Mouse (Mus musculus): ENCODE results near the gene Gm20422.

Gm20422 gene

DNA sequence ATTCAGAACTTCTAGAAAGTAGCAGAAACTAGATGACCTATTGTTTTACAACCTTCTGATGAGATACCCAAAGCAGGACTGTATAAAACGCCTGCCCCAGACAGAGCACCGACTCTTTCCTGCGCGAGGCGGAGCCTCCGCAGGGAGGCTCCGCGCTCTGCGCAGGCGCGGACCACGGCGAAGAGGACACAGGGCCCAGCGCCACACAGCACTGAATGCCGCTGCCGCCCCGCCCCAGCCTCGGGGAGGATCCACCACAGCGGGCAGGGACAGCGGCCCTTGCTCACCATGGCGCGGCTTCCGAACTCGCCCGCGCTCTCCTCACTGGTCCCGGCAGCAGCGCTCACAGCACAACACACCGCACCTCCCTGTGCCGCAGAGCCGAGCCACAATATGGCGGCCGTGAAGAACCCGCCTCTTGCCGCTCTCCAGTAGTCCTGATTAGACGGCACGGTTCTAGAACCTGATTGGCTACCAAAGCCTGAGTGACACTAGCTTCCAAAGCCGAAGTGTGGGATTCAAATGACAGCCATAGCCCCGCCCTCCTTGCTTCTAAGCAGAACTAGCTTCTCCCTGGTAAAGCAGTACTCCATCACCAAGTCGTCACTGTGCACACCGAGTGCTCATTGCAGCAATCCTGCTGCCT is at the start of gene Gm20422:
TSS of gene Gm20422 (minus strand) at position 384 of the 646 bp plus-strand sequence.
- DNase-seq (ENCODE audit: low read depth, low spot score), result peak; percentile 91

DNA sequence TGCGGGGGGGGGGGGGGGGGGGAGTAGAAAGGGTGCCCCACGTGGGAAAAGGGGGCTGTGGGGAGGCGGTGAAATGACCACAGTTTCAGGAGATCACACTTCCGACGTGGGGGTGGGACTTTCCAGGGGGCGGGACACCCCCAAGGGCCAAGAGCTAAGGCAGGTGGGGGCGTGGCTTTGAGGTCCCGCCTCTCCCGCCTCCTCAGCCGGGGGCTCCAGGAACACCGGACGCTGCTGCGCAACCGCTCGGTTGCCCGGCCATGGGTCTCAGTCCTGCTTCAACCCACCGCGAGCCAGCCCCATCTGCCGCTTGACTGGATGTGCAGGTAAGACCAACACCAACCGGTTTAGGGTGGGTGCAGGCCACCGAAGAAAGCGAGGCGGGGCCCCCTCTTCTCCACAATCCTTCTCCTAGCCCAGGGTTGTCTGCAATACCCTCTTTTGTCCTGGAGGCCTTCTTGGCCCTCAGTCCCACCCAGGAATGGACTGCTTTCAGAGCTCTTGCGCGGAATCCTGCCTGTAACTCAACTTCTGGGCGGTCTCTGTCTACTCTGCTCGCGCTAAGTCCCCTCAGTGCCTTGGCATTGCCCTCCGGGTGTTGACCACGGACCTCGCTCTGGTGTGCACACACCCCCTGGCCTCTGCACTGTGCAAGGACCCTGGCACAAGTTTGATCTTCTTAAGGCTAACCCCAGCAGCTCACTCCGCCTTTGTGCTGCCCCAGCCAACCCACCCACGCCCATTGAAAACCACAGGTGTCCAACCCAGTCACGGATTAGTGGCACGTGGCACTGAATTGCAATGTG is 47.9 kb upstream of the Gm20422 start, which contains the start of gene Lpar2:
TSS of gene Lpar2 (plus strand) at position 44 of the 806 bp plus-strand sequence.
- DNase-seq (ENCODE audit: low read depth, low spot score), result peak; percentile 24

DNA sequence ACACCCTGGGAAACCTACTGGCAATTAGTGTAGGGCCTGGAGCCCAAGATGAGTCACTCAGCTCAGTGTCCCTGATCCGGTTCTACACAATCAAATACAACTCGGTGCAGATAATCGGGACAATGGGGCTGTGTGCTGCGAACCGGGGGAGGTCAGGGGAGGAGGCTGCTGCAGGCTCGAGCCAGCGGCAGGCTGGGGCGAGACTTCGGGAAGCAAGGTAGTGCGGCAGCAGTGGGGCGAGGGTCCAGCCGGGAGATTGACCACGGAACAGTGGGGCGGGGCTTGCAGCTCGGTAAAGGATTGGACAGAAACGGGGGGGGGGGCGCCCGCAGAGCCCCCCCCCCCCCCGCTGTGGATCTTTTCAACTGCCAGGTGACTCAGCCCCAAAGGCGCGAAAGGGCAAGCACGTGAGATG is 47.3 kb upstream of the Gm20422 start:
- peak; percentile 5 for DNase-seq (ENCODE audit: low read depth, low spot score)

DNA sequence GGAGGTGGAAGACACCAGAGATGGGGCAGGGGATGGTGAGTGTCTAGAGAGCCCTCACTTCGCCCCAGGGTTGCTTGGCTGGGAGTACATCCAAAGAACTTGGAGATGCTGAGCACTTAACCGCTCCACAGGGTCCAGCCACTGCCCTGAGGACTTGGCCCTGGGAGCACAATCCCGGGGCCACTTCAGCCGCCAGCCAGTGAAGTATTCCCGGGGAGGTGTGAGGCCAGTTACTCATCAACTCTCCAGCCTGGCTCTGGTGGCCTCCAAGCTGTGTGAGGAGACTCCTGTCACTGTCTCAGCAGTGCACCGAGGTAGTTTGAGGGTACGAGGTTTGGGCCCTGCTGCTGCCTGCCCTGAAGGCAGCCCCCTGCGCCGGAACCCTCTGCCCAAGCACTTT is 45.8 kb upstream of the Gm20422 start:
- DNase-seq (ENCODE audit: low read depth, low spot score), result no peak

DNA sequence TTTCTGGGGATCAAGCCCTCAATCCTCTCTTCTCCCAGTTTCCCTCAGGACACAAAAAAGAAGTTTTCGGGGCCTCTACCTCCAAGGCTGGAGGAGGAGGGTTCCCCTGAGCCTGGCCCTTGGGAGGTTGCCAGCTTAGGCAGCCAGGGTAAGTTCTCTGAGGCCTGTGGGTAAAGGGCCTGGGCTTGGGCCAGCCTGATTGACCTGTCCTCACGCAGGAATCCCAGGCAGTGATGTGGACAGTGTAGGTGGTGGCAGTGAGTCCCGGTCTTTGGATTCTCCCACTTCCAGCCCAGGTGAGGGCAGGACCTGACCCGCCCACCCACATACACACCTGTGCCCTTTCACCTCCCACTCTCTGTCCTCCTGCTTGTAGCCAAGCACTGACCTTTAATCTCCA is 40.7 kb upstream of the Gm20422 start:
- DNase-seq (ENCODE audit: low read depth, low spot score), result no peak

DNA sequence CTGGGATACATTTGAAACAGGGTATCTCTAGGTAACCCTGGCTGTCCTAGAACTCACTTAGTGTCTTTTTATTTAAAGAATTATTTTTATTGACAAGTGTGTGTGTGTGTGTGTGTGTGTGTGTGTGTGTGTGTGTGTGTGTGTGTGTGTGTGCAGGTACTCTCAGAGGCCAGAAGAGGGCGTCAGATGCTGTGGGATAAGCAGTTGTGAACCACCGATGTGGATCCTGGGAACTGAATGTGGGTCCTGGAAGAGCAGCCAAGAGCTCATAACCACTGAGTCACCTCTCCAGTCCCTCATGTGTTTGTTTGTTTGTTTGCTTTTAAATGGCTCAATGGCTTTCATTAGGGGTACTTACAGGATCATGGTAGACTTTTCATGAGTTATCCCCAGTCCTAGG is 40.2 kb upstream of the Gm20422 start:
- DNase-seq (ENCODE audit: low read depth, low spot score), result no peak

DNA sequence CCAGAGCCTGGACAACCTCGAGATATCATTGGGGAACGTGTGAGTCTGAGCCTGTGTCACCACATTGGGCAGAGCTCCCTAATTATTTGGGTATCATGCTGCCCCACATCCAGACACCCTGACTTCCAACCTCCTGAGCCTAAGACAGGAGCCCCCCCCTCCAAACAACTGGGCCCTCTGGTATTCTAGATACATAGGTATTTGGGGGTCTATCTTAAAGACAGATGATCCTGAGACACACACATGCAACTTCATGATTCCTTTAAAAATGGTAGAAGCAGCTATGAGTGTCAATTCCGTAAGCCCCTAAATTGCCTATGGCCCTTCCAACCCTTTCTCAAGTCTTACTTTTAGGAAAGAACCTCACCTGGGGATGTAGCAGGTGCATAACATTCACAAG is 35.1 kb upstream of the Gm20422 start:
- no peak for DNase-seq (ENCODE audit: low read depth, low spot score)

DNA sequence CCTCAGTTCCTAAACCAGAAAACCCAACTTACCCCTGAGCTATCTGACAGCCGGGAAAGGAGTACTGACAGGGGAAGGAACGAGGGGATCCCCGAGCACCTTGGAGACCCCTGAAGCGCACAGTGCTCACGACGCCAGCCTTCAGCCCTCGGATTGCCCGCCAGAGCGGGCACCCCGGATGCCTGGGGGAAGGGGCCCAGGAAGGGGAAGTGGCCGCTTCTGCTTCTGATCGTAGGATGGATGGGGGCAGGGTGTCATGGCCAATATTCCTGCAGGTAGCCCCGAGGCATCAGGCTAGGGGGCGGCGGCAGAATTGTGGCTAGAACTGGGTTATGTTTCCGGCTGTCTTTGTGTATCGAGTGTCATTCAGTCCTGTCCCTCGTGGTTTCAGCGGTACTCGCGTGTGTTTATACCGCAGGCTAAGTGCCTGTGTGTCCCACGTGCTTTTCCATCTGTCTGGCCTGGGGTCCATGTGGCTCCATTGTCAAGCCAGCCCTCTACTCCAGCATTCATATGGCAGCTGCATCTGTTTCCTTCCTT is 34.2 kb upstream of the Gm20422 start:
- peak; percentile 14 for DNase-seq (ENCODE audit: low read depth, low spot score)

DNA sequence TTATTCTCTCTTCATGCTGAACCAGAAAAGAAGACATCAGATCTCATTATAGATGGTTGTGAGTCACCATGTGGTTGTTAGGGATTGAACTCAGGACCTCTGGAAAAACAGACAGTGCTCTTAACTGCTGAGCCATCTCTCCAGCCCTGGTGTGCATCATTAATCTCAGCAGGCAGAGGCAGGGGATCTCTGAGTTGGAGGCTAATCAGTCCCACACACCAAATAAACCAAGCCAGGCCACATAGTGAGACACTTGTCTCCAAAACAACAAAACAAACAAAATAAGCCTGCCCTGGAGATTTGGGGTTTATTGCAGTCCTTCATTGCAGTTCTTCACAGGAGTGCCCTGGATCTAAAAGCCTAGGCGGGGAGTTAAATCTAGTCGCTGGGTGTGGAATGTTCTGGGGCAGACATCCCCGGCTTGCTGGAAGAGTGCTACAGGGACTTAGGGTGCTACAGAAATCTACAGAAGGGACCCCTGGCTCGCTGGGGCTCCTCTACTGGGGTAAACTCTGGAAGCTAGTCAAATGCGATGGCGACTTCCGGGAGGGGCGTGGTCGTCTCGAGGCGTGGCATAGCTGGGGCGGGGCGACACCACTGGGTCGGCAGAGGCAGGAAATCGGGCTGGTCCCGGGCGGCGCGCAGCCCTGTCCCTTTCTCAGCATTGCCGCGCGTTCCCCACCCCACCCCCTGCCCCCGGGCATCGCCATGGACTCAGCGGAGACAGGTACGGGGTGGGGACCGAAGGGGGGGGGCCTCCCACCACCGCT is 33.6 kb upstream of the Gm20422 start, which contains the start of gene Gmip:
TSS of gene Gmip (plus strand) at position 586 of the 770 bp plus-strand sequence.
- peak; percentile 14 for DNase-seq (ENCODE audit: low read depth, low spot score)

DNA sequence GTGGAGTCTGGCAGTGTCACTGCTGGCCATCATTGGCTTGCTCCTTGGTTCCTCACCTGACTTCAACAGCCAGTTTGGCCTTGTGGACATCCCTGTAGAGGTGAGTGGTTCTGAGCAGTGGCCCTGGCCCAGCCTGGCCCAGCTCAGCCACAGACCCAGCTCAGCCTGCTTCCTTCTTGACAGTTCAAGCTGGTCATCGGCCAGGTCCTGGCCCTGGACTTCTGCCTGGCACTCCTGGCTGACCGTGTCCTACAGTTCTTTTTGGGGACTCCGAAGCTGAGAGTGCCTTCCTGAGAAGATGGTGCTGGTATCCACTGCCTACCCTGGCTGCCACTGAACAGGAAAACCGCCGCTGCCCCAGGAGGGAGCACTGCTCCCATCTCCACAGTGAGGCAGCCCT is 32.5 kb upstream of the Gm20422 start:
- no peak for DNase-seq (ENCODE audit: low read depth, low spot score)

DNA sequence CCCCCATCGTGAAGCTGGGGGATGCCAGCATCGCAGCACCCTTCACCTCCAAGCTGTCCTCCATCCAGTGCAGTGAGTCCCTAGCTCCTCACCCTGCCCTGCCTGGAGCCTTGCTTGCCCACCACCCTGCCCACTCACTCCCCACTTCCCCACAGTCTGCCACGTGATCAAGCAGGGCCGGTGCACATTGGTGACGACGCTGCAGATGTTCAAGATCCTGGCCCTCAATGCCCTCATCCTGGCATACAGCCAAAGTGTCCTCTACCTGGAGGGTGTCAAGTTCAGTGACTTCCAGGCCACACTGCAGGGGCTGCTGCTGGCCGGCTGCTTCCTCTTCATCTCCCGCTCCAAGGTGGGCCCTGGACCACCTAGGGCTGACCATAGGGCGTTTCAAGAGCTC is 30.8 kb upstream of the Gm20422 start:
- DNase-seq (ENCODE audit: low read depth, low spot score), result no peak

DNA sequence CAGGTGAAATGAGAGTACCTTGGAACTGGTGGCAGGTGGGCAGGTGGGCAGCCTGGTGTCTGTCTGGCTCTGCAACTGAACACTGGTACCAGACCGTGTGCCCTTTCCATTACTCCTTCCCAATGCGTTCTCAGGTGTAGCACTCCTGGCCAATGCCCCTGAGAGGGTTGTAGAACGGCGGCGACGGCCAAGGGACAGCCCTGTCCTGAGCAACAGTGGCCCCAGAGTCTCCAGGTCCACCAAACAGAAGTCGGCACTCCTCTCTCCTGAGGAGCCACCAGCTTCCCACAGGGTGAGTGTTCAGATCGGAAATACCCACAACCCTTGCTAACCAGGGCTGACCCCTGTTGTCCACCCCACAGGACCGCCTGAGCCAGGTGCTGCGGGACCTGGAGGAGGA is 30.4 kb upstream of the Gm20422 start:
- DNase-seq (ENCODE audit: low read depth, low spot score), result no peak

DNA sequence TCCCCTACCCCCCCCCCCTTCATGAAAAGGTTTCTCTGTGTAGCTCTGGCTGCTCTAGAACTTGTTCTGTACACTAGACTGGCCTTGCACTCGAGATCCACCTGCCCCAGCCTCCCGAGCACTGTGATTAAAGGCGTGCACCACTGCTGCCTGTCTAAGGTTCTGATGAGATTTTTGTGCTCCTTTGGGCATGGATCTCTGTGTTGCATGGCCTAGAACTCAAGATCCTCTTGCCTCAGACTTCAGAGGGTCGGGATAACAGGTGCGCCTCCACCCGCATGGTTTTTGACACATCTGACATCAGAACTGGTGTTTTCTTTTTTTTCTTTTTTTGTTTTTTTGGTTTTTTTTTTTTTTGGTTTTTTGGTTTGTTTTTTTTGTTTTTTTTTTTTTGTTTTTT is 29.9 kb upstream of the Gm20422 start:
- DNase-seq (ENCODE audit: low read depth, low spot score), result no peak

DNA sequence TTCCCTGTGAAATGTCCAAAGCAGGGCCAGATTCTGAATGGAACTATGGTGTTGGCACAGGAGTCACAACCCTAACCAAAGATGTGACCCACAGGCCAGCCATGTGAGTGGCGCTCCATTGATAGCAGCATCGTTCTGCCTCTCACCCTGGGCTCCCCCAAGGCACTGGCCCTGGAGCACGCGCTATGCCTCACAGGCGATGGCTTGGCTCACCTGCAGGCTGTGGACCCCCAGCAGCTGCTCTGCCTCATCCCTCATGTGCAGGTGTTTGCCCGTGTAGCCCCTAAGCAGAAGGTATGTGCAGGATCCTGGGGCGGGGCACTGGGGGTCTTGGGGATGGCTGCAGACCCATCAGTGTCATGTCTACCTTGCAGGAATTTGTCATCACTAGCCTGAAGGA is 28.7 kb upstream of the Gm20422 start:
- DNase-seq (ENCODE audit: low read depth, low spot score), result no peak

DNA sequence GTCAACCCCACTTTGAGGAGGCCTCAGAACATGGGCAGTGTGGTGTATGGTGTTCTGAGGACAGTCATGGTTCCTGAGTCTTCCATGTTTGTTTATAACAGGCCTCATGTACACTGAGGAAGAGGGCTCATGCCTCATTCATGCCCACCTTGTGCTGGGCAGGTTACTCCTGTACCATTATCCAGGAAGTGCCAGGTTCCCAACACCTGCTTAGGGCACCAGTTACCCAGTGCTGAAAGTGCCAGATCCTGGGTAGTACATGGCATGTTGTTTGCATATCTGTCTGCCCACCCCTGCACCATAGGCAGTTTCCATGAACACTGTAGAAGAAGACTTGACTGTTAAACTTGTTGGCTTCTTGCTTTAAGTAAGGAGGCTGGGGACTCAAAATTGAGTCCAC is 27.5 kb upstream of the Gm20422 start:
- no peak for DNase-seq (ENCODE audit: low read depth, low spot score)

DNA sequence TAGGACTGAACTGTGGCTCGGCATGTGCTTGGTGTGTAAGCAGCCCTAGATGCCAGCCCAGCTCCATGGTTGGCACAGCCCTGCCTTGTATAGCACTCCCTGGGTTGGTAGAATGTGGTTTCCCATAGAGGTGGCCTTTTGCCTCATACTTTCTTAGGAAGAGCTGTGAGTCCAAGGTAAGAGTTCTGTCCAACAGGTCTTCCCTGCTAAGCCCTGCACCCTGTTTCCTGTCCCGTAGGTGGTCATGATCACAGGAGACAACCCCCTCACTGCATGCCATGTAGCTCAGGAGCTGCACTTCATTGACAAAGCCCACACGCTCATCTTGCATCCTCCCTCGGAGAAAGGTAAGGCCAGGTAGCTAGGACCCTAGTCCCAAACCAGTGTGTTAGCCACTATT is 27.1 kb upstream of the Gm20422 start:
- no peak for DNase-seq (ENCODE audit: low read depth, low spot score)

DNA sequence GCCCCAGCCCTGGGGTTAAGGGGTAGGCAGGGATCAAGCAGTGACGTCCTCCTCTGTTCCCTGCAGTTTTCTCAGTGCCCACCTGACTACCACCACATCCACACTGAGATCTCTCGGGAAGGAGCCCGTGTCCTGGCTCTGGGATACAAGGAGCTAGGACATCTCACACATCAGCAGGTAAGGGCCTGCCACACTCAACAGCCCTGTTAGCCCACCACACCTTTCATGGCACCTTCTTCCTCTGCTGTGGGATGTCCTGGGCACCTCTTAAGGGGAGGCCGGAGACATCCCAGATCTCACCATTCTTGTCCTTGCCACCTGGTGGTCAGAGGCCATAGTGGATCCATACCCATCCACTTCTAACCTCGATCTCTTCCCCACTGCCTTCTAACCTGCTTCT is 25.3 kb upstream of the Gm20422 start:
- DNase-seq (ENCODE audit: low read depth, low spot score), result no peak

DNA sequence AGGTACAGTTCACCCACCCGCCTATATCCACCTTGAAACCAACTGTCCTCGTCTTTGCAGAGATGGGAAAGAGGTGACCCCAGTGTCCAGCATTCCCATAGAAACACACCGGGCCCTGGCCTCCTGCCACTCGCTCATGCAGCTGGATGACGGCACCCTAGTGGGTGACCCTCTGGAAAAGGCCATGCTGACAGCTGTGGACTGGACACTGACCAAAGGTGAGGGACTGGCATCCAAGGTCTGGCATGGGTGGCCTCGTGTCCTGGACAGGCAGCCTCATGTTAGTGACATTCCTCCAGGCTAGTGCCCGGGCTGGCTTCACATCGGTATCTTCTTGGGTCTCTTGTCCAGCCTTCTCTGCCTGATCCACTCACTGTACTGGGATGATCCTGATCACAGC is 24.6 kb upstream of the Gm20422 start:
- DNase-seq (ENCODE audit: low read depth, low spot score), result no peak

DNA sequence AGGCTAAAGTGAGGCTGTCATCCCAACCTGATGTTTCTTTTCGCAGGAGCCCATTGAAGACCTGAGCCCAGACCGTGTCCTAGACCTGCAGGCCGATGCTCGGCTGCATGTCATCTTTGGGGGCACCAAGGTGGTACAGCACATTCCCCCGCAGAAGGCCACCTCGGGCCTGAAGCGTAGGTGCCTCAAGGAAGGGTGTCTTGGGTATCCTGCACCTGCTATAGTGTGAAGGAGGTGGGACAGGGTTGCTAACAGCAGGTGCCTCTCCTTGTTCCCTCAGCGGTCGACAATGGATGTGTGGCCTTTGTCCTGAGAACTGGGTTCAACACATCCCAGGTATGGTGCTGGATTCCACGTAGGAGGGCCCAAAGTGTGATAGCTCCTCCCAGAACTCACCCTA is 23.0 kb upstream of the Gm20422 start:
- DNase-seq (ENCODE audit: low read depth, low spot score), result no peak

DNA sequence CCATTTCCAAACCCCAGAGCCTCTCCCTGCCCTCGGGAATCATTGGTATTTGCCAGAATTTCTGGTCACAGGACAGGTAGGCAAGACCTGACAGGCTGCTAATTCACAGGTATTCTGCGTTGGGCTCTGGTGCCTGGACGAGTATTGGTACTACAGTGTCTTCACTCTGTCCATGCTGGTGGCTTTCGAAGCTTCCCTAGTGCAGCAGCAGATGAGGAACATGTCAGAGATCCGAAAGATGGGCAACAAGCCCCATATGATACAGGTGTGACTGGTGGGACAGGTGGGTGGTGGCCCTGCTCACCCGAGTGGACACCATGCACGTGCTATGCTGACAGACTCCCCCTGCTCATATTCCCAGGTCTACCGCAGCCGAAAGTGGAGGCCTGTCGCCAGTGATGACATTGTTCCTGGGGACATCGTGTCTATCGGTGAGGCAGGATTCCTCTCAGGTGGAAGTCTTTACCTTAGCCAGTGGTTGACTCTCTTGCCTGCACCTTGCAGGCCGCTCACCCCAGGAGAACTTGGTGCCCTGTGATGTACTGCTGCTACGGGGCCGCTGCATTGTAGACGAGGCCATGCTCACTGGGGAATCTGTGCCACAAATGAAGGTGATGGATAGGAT is 22.1 kb upstream of the Gm20422 start:
- no peak for DNase-seq (ENCODE audit: low read depth, low spot score)

DNA sequence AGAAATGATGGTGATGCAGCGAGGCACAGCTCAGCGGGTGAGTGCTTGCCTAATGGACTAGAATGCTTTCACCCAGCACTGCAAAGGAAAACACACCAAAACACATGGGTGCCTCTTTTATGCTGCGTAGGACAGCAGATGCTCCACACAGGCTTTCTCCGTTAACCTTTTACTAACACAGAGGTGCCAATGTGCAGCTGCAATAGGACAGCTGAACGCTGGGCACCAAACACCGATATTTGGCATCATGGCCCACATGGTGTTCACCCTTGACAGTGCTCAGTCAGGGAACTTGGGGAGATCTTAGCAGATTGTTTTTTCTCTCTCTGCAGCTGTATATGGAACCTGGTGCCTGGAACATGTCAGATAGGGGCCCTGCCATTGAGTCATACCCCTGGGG is 20.2 kb upstream of the Gm20422 start:
- DNase-seq (ENCODE audit: low read depth, low spot score), result no peak

DNA sequence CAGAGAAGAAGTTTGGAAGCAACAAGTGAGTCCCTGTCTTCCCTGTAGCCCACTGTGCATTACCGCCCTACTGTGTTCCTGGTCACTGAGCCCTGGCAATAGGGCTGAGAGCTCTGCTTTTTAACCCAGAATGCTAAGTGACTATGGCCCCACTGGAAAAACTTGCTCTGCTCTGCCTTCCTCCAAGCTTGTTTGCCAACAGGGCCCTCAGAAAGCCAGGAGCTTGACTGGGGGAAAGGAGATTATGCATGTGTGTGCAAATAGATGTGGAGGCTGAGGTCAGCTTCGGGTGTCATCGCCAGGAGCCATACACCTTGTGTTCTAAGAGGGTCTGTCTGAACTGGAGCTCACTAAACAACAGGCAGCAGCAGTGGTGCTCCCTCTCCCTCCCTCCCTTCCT is 19.4 kb upstream of the Gm20422 start:
- no peak for DNase-seq (ENCODE audit: low read depth, low spot score)

Data from retina, postnatal 7 days (tissue).